Mouse (Mus musculus) lung, adult 2 months (tissue): ENCODE data around the gene Plppr1. TPM values are rescaled to one million over a fixed set of nuclear protein-coding genes. Genes with fewer than 3 reads are reported as not detected.
"Not testable (repeated sequence)": the region's sequence is repeated elsewhere in the genome, so short reads cannot be mapped to it uniquely, and the experiment has no call there.

ENCODE experiments used
- DNase-seq: peaks from one replicate; pipeline ENCODE4 v3.0.0; 2022
- H3K4me1 ChIP-seq: fragments of 200-500 bp; 2 replicates; pipeline ENCODE4 v1.6.1; 2011; ENCODE audit warnings: low read length; ENCODE audit not compliant: control insufficient read depth, insufficient read depth
- H3K4me3 ChIP-seq: fragments of 200-500 bp; replicated peaks from 2 replicates; pipeline ENCODE3; 2011; ENCODE audit warnings: low read depth, mild to moderate bottlenecking, control low read depth, low read length; ENCODE audit errors: extremely low read depth
- CTCF ChIP-seq: fragments of 200-500 bp; IDR thresholded peaks from 2 replicates; pipeline ENCODE4 v1.5.1; 2011; ENCODE audit warnings: mild to moderate bottlenecking, low read length, control low read depth; ENCODE audit not compliant: insufficient read depth
- POLR2A ChIP-seq: fragments of 200-500 bp; IDR thresholded peaks from 2 replicates; pipeline ENCODE4 v1.6.1; 2011; ENCODE audit warnings: low read depth, mild to moderate bottlenecking, control low read depth, low read length, borderline replicate concordance; ENCODE audit errors: extremely low read depth
- whole genome bisulfite sequencing: fragments of 180-500 bp; shearing (Covaris S2); methylation state at CpG from one replicate; pipeline ENCODE4 v1.1.7; 2018; 5-methylcytosine and 5-hydroxymethylcytosine counted together
- polyA plus RNA-seq: library from polyadenylated mRNA; depleted of rRNA; stranded (reverse); fragments of >200 nt; gene quantifications from 2 replicates; pipeline ENCODE4 v1.2.3, GENCODE M21; 2012

Plppr1 gene
- polyA plus RNA-seq, 1 experiment, result not detected

DNA sequence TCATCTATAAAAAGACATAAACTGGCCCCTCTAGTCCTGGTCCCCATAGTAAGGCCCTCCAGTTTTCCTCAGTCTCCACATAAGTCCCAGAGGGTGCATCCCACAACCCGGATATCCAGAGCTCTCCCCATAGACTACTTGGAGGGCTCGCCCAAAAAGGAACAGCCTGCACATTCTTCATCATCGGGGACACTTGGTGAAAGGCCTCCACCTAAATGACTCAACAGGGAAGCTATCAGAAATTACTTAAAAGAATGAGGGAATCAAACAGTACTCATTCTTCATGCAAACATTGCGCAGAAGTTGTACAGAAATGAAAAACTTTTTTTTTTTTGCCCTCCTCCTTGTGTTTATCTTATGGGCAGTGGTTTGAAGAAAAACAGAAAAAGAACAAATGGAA, 291.4 kb downstream of the Plppr1 start:
- Histone ChIP-seq H3K4me3 (no peak overlapping the region), H3K4me1 (no peaks in the 10 kb centered on the region)
- TF ChIP-seq CTCF, result no peak
- no peak for TF ChIP-seq POLR2A
- 75% methylated on average over 4 of the region's 4 CpGs for WGBS
- DNase-seq, result no peak

DNA sequence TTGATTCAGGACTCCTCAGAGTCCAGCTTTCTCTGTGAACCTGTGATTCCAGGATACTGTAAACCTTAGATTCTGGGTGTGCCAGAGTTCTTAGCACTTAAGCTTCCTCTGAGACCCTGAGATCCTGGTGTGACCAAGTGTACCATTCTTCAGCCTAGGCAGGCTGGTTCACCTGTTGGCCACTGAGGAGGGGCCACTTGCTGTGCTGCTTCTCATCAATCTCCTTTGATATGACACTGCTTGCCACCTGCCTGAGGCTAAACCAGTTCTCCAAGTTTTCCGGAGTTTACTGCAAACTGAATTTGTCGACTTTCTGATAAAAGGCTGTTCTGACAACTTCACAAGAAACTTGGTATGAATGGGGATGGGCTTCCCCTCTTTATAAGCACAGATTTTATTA, 298.0 kb downstream of the Plppr1 start:
- no peak for DNase-seq
- TF ChIP-seq POLR2A (no peak), CTCF (no peak)
- Histone ChIP-seq H3K4me1 (no peaks in the 10 kb centered on the region), H3K4me3 (no peak overlapping the region)
- 42% methylated on average over 2 of the region's 2 CpGs for WGBS

- H3K4me3 ChIP-seq, DNase-seq, H3K4me1 ChIP-seq: not testable (repeated sequence)
- 81% methylated on average over 3 of the region's 3 CpGs for WGBS
Observed at GRCm38 (mm10) chr4:49368046-49368445, 309.0 kb downstream of the Plppr1 start.

DNA sequence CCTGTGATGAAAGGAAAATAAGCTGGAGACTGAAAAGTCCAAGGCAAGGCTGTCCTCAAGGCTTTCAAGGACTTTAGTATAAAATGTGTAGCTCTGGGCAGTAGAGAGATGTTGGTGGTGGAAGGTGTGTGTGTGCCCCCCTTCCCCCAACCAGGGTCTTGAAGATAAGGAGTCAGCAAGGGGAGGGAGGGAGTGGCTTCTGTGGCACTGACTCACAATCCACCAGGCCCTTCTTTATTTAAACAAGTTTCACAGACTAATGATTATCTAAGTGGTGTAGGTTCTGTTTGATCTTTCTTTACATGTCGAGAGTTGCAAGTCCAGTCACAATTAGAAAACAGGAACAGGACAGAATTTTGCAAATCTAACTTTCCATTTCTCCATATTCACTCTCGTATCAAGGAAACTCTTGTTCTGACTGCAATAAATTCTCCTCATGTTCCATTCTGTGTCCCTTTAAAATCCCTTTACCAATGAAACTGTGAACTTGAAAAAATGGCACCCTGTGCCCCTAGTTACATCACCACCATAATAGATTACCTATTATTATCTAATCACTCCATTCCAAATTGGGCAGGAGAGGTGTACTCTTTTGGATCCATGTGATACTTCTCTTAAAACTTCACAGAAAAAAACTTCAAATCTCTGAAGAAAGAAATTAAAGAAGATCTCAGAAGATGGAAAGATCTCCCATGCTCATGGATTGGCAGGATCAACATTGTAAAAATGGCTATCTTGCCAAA, 324.7 kb downstream of the Plppr1 start:
- H3K4me3 ChIP-seq, DNase-seq: not testable (repeated sequence)
- 36% methylated on average over 2 of the region's 2 CpGs for WGBS

DNA sequence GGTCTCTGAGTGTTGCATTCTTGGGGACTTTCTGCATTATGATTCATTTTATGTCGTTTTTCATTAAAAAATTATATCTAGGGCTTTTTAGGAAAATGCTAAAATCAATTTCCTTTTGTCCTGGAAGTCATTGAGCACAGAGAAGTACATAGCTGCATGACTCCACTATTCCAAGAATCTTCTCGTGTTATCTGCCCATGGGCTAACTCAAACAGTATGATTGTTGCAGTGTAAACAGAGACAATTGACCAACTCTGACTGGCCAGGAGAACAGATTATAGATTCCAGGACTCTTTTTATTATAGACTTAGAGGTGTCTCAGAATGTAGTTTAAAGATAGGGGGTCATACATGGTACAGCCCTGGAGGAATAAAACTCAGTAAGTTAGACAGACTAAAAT, 327.8 kb downstream of the Plppr1 start:
- WGBS, result 27% methylated on average over 2 of the region's 2 CpGs
- Histone ChIP-seq H3K4me3 (no peak overlapping the region), H3K4me1 (no peaks in the 10 kb centered on the region)
- no peak for TF ChIP-seq CTCF
- TF ChIP-seq POLR2A, result no peak
- no peak for DNase-seq

More for the DNA sequence above, 324.7 kb downstream of the Plppr1 start:
- H3K4me1 ChIP-seq, result not testable (repeated sequence)
